Mouse (Mus musculus) E14TG2a.4 (cell line): ENCODE measurements at regions not wholly inside any gene's neighbourhood (a gene's known extent, or its start where the extent isn't known, plus 50 kb on each side); places are given as distances from the start of the nearest gene placed in this dataset.

Experiments used
- CTCF ChIP-seq: conservative IDR thresholded peaks from 2 replicates; pipeline ENCODE4 v1.5.1; 2014; ENCODE audit warnings: low read length
- NANOG ChIP-seq: IDR thresholded peaks from 2 replicates; pipeline ENCODE4 v1.6.1; 2014; ENCODE audit warnings: borderline replicate concordance, low read length, mixed read lengths
- POU5F1 ChIP-seq: IDR thresholded peaks from 2 replicates; pipeline ENCODE4 v1.6.1; 2014; ENCODE audit warnings: low read length, borderline replicate concordance

DNA sequence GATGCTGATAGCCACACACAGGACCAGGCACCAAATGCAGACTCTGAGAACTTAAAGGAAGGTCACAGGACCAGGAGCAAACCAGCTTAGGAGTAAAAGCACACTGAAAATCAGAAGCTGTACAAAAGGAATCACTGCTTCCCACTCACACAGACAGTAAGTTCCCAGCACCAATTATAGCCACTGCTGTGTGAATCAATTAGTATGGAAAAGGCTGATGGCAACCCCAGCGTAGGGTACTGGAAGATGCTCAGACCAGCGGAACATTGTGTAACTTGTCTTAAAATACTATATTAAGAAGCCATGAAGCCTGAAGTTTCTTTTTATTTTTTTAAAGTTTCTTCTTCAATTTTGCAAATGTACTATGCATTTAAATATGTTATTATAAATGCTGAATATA, 115.8 kb downstream of the Lnpk start:
- TF ChIP-seq CTCF: no peak
- no peak for TF ChIP-seq POU5F1
- no peak for TF ChIP-seq NANOG
